Mouse (Mus musculus): Measurements from ENCODE around the gene Olfr427. TPM values are rescaled to one million over a fixed set of nuclear protein-coding genes. Genes with fewer than 3 reads are reported as not detected.

The Olfr427 gene
- polyA plus RNA-seq, 1 experiment from 2014 or later: not detected

- H3K4me3 ChIP-seq: no peak within 1 kb of the TSS
- H3K9ac ChIP-seq: no peak within 1 kb of the TSS
- no peak for ATAC-seq (ENCODE audit: borderline replicate concordance, extremely low read depth, low FRiP score, low TSS enrichment)
- no peak within 1 kb of the TSS for H3K27ac ChIP-seq
- 80% methylated on average over 3 of the region's 3 CpGs for WGBS
- H3K9me3 ChIP-seq: no peaks in the 10 kb centered on the region
- no peak within 1 kb of the TSS for H3K4me2 ChIP-seq
- no peaks in the 10 kb centered on the region for H3K36me3 ChIP-seq
- no peaks in the 10 kb centered on the region for H3K27me3 ChIP-seq
- no peaks in the 10 kb centered on the region for H3K4me1 ChIP-seq
These were observed 34.5 kb downstream of the Olfr427 start, which contains the start of gene Olfr424 for GRCm38 (mm10) chr1:174131217-174131616. Olfr424 (plus strand) TSS chr1:174131517.

GRCm38 (mm10) chr1:174131999-174132398, 35.3 kb downstream of the Olfr427 start:
- WGBS: 71% methylated on average over 3 of the region's 3 CpGs

GRCm38 (mm10) chr1:174141384-174141783, 44.7 kb downstream of the Olfr427 start:
- Histone ChIP-seq H3K9ac (no peak overlapping the region), H3K9me3 (no peaks in the 10 kb centered on the region), H3K27me3 (no peaks in the 10 kb centered on the region), H3K4me2 (no peak overlapping the region), H3K4me1 (no peaks in the 10 kb centered on the region), H3K27ac (no peak overlapping the region), H3K36me3 (no peaks in the 10 kb centered on the region), H3K4me3 (no peak overlapping the region)
- 65% methylated on average over 2 of the region's 2 CpGs for WGBS
- ATAC-seq (ENCODE audit: borderline replicate concordance, extremely low read depth, low FRiP score, low TSS enrichment): no peak

More at GRCm38 (mm10) chr1:174131999-174132398, 35.3 kb downstream of the Olfr427 start:
- ATAC-seq (ENCODE audit: borderline replicate concordance, extremely low read depth, low FRiP score, low TSS enrichment): no peak
- H3K9me3 ChIP-seq: no peaks in the 10 kb centered on the region
- H3K4me2 ChIP-seq: no peak overlapping the region
- H3K27ac ChIP-seq: no peak overlapping the region
- no peak overlapping the region for H3K9ac ChIP-seq
- no peaks in the 10 kb centered on the region for H3K36me3 ChIP-seq
- no peak overlapping the region for H3K4me3 ChIP-seq
- no peaks in the 10 kb centered on the region for H3K4me1 ChIP-seq
- no peaks in the 10 kb centered on the region for H3K27me3 ChIP-seq

GRCm38 (mm10) chr1:174146696-174147095, 50.0 kb downstream of the Olfr427 start:
- H3K27me3 ChIP-seq: no peaks in the 10 kb centered on the region
- H3K9ac ChIP-seq: no peak overlapping the region
- WGBS: 62% methylated on average over 1 of the region's 1 CpGs

GRCm38 (mm10) chr1:174149289-174149688, 52.6 kb downstream of the Olfr427 start:
- Histone ChIP-seq H3K4me2 (no peak overlapping the region), H3K4me1 (no peaks in the 10 kb centered on the region), H3K36me3 (no peaks in the 10 kb centered on the region), H3K27ac (no peak overlapping the region), H3K4me3 (no peak overlapping the region), H3K27me3 (no peaks in the 10 kb centered on the region), H3K9me3 (no peaks in the 10 kb centered on the region), H3K9ac (no peak overlapping the region)
- WGBS: 77% methylated on average over 2 of the region's 2 CpGs
- no peak for ATAC-seq (ENCODE audit: borderline replicate concordance, extremely low read depth, low FRiP score, low TSS enrichment)

More at GRCm38 (mm10) chr1:174146696-174147095, 50.0 kb downstream of the Olfr427 start:
- Histone ChIP-seq H3K4me1 (no peaks in the 10 kb centered on the region), H3K36me3 (no peaks in the 10 kb centered on the region), H3K9me3 (no peaks in the 10 kb centered on the region), H3K27ac (no peak overlapping the region), H3K4me2 (no peak overlapping the region), H3K4me3 (no peak overlapping the region)
- no peak for ATAC-seq (ENCODE audit: borderline replicate concordance, extremely low read depth, low FRiP score, low TSS enrichment)

Other genes starting within 250 kb of the Olfr427 start
- gene Ifi211, start 183.8 kb upstream of the Olfr427 start, polyA plus RNA-seq (2015; fragmentation: Nextera tagmentation; extraction: Ambion mirVana): 0.67 and 1.4 TPM in 2 replicates
- 1.6 and 3.0 TPM in 2 replicates for gene Mndal, start 154.4 kb upstream of the Olfr427 start, polyA plus RNA-seq (2015; fragmentation: Nextera tagmentation; extraction: Ambion mirVana)
- 1.5 and 1.7 TPM in 2 replicates for gene Ifi203, start 154.2 kb upstream of the Olfr427 start, polyA plus RNA-seq (2015; fragmentation: Nextera tagmentation; extraction: Ambion mirVana)
- not detected in 2 replicates for gene Ifi202b, start 114.1 kb upstream of the Olfr427 start, polyA plus RNA-seq (2015; fragmentation: Nextera tagmentation; extraction: Ambion mirVana)
- gene Ifi205, start 65.1 kb upstream of the Olfr427 start, polyA plus RNA-seq (2015; fragmentation: Nextera tagmentation; extraction: Ambion mirVana): 0.24 and 0.58 TPM in 2 replicates
- gene Olfr433, start 56.2 kb upstream of the Olfr427 start, polyA plus RNA-seq (2015; fragmentation: Nextera tagmentation; extraction: Ambion mirVana): not detected in 2 replicates
- not detected in 2 replicates for gene Olfr432, start 47.7 kb upstream of the Olfr427 start, polyA plus RNA-seq (2015; fragmentation: Nextera tagmentation; extraction: Ambion mirVana)
- gene Olfr430, start 30.3 kb upstream of the Olfr427 start, polyA plus RNA-seq (2015; fragmentation: Nextera tagmentation; extraction: Ambion mirVana): not detected in 2 replicates
- not detected in 2 replicates for gene Olfr429, start 12.6 kb upstream of the Olfr427 start, polyA plus RNA-seq (2015; fragmentation: Nextera tagmentation; extraction: Ambion mirVana)
- not detected in 2 replicates for gene Olfr231, start 24.3 kb downstream of the Olfr427 start, polyA plus RNA-seq (2015; fragmentation: Nextera tagmentation; extraction: Ambion mirVana)
- gene Olfr424, start 34.6 kb downstream of the Olfr427 start, polyA plus RNA-seq (2015; fragmentation: Nextera tagmentation; extraction: Ambion mirVana): not detected in 2 replicates
- not detected in 2 replicates for gene Olfr420, start 58.7 kb downstream of the Olfr427 start, polyA plus RNA-seq (2015; fragmentation: Nextera tagmentation; extraction: Ambion mirVana)
- gene Spta1, start 75.9 kb downstream of the Olfr427 start, polyA plus RNA-seq (2015; fragmentation: Nextera tagmentation; extraction: Ambion mirVana): 0.54 and 0.62 TPM in 2 replicates
- not detected in 2 replicates for gene Olfr419, start 155.2 kb downstream of the Olfr427 start, polyA plus RNA-seq (2015; fragmentation: Nextera tagmentation; extraction: Ambion mirVana)
- gene Mptx1, start 233.6 kb downstream of the Olfr427 start, polyA plus RNA-seq (2015; fragmentation: Nextera tagmentation; extraction: Ambion mirVana): not detected in 2 replicates

All from lung, embryonic 15.5 days (tissue).